Mouse (Mus musculus) thymus, adult 2 months (tissue): ENCODE data around the gene Tmed1. TPM values are rescaled to one million over a fixed set of nuclear protein-coding genes. Genes with fewer than 3 reads are reported as not detected.

ENCODE experiments used
- DNase-seq: peaks from one replicate; pipeline ENCODE4 v3.0.0; 2021
- H3K27ac ChIP-seq: fragments of 200-500 bp; 2 replicates; pipeline ENCODE4 v1.5.1; 2012; ENCODE audit warnings: low read length, control low read depth; ENCODE audit not compliant: control insufficient read depth, insufficient read depth
- H3K27me3 ChIP-seq: fragments of 200-500 bp; 2 replicates; pipeline ENCODE4 v1.6.1; 2012; ENCODE audit warnings: mild to moderate bottlenecking, low read length, moderate library complexity, mixed read lengths; ENCODE audit not compliant: control insufficient read depth, insufficient read depth
- H3K36me3 ChIP-seq: fragments of 200-500 bp; 2 replicates; pipeline ENCODE4 v1.6.1; 2012; ENCODE audit warnings: mild to moderate bottlenecking, low read length, moderate library complexity; ENCODE audit not compliant: control insufficient read depth, insufficient read depth
- H3K4me1 ChIP-seq: fragments of 200-500 bp; replicated peaks from 2 replicates; pipeline ENCODE4 v1.6.1; 2012; ENCODE audit warnings: low read length; ENCODE audit not compliant: control insufficient read depth, insufficient read depth
- H3K4me3 ChIP-seq: fragments of 200-500 bp; 2 replicates; pipeline ENCODE4 v1.5.1; 2012; ENCODE audit warnings: mild to moderate bottlenecking, low read length, control low read depth, moderate library complexity; ENCODE audit not compliant: control insufficient read depth, insufficient read depth
- CTCF ChIP-seq: fragments of 200-500 bp; IDR thresholded peaks from 2 replicates; pipeline ENCODE4 v1.5.1; 2012; ENCODE audit warnings: mild to moderate bottlenecking, control low read depth, low read length, moderate library complexity, borderline replicate concordance; ENCODE audit not compliant: control insufficient read depth, poor library complexity, insufficient read depth; ENCODE audit errors: extremely low read depth
- POLR2A ChIP-seq: fragments of 200-500 bp; IDR thresholded peaks from 2 replicates; pipeline ENCODE4 v1.6.1; 2012; ENCODE audit warnings: mild to moderate bottlenecking, low read length, control low read depth, moderate library complexity; ENCODE audit not compliant: control insufficient read depth, poor library complexity, insufficient read depth; ENCODE audit errors: extremely low read depth
- WGBS: fragments of 180-500 bp; shearing (Covaris S2); methylation state at CpG from one replicate; pipeline ENCODE4 v1.1.7; 2018; 5-methylcytosine and 5-hydroxymethylcytosine counted together
- polyA plus RNA-seq: library from polyadenylated mRNA; depleted of rRNA; stranded (reverse); fragments of >200 nt; gene quantifications from 2 replicates; pipeline ENCODE4 v1.2.3, GENCODE M21; 2012

Tmed1 gene
- polyA plus RNA-seq, 1 experiment = 17.0 TPM

DNA sequence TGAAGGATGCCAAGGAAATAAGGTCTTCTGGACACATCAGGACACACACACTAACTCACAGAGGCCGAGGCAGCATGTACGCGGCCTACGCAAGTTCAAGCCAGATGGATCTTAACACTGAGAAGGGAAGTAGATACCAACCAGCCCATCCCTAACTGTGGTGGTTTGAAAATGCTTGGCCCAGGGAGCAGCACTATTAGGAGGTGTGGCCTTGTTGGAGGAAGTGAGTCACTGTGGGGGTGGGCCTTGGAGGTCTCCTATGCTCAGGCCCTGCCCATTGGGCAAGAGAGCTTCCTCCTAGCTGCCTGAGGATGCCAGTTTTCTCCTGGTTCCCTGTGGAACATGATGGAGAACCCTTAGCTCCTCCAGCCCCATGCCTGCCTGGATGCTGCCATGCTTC, 3.4 kb upstream of the Tmed1 start:
- Histone ChIP-seq H3K4me1 (peaks cover 18% of the 10 kb centered on the region), H3K27me3 (no peaks in the 10 kb centered on the region), H3K4me3 (no peak overlapping the region), H3K27ac (no peak overlapping the region), H3K36me3 (no peaks in the 10 kb centered on the region)
- over 99% methylated on average over 4 of the region's 4 CpGs for WGBS
- DNase-seq = no peak
- TF ChIP-seq CTCF (no peak), POLR2A (no peak)

DNA sequence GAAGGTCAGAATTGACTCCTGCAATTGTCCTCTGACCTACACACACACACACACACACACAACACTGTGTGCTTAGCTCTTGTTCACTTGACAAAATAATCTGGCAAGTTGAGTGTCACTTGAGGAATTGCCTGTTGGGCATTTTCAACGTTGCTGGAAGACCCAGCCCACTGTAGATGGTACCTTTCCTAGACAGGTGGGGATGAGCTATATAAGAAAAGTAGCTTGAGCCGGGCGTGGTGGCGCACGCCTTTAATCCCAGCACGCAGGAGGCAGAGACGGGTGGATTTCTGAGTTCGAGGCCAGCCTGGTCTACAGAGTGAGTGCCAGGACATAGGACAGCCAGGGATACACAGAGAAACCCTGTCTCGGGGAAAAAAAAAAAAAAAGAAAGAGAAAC, 1.0 kb upstream of the Tmed1 start:
- 83% methylated on average over 9 of the region's 9 CpGs for WGBS
- Histone ChIP-seq H3K4me1 (peaks cover 18% of the 10 kb centered on the region), H3K4me3 (no peak overlapping the region), H3K27ac (no peak overlapping the region), H3K36me3 (peaks cover 3% of the 10 kb centered on the region), H3K27me3 (no peaks in the 10 kb centered on the region)
- no peak for DNase-seq
- TF ChIP-seq POLR2A (no peak), CTCF (no peak)

DNA sequence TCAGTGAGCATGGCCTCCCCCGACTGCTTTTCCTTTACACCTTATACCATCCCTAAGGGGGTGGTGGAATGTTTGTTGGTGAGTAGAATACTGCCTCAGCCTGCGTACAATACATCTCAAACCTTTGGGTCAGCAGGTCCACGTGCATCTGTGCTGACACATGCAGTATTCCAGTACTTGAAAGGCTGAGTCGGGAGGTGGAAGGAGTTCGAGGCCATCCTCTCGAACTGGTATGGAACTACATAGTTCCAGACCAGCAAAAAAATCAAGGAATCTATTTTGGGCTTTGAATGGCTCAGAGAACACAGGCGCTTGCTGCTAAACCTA, 600 bp upstream of the Tmed1 start:
- H3K4me1 ChIP-seq = peaks cover 18% of the 10 kb centered on the region
- TF ChIP-seq POLR2A (no peak), CTCF (no peak)
- DNase-seq = no peak
- H3K27me3 ChIP-seq = no peaks in the 10 kb centered on the region
- H3K27ac ChIP-seq = no peak overlapping the region
- H3K4me3 ChIP-seq = peak overlapping the region; percentile 71
- WGBS = 8% methylated on average over 7 of the region's 7 CpGs
- peaks cover 7% of the 10 kb centered on the region for H3K36me3 ChIP-seq

DNA sequence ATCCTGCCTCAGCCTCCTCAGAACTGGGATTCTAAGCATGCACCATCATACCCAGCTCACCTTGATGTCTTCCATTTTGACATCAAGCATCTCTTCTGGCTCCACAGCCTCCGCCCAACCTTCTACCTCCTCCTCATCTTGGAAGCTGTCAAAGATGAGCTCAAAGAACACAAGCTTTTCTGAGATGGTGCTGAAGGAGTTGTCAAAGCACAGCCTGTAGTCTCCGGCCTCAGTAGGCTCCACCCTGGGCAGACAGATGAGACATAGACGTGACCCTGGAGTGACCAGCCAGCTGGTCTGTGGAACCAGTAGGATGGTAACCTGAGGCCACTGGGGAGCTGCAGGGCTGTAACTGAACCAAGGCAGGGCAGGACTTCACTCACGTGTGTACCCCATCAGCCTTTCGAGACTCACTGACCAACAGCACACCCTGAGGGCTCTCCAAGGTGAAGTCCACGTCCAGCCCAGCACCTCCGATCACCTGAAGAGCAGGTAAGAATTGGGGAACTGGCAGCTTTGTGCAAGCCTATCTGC, 1.1 kb downstream of the Tmed1 start:
- 91% methylated on average over 7 of the region's 7 CpGs for WGBS
- Histone ChIP-seq H3K36me3 (peaks cover 24% of the 10 kb centered on the region), H3K27ac (no peak overlapping the region), H3K4me3 (no peak overlapping the region), H3K4me1 (peaks cover 18% of the 10 kb centered on the region), H3K27me3 (no peaks in the 10 kb centered on the region)
- TF ChIP-seq POLR2A (no peak), CTCF (no peak)
- no peak for DNase-seq

DNA sequence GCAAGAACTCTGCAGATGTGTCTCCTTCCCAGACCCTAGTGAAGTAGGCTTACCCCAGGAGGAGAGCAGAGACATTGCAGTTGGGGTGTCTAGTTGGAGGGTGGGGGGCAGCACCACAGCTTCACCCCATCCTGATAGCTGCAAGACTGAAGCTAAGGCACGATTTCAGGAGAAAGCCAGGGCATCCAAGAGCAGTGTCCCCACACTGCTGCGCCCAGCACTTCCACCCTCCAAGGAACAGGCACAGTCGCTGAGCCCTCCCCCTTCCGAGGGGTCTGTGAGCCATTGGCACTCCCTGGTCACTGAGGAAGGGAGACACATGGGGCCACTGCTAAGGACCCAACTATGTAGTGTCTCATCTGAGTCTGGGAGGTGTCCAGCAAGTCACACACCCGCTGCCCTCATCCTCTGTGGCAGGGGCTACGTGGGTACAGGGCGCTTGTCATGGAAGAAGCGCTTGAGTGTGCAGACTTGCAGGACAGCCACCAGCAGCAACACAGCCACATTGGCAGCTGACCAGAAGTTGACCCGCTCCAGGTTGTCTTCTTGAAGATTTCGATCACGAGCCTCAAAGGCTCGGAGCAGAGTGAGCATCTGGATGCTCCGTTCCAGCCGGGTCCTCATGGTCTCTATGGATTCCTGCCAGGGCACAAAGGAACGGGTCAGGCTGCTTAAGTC, 2.2 kb downstream of the Tmed1 start:
- no peak for DNase-seq
- no peak overlapping the region for H3K27ac ChIP-seq
- peaks cover 18% of the 10 kb centered on the region for H3K4me1 ChIP-seq
- WGBS = 96% methylated on average over 15 of the region's 15 CpGs
- no peak for TF ChIP-seq POLR2A
- TF ChIP-seq CTCF = no peak
- H3K4me3 ChIP-seq = no peak overlapping the region
- H3K27me3 ChIP-seq = no peaks in the 10 kb centered on the region
- peaks cover 35% of the 10 kb centered on the region for H3K36me3 ChIP-seq

DNA sequence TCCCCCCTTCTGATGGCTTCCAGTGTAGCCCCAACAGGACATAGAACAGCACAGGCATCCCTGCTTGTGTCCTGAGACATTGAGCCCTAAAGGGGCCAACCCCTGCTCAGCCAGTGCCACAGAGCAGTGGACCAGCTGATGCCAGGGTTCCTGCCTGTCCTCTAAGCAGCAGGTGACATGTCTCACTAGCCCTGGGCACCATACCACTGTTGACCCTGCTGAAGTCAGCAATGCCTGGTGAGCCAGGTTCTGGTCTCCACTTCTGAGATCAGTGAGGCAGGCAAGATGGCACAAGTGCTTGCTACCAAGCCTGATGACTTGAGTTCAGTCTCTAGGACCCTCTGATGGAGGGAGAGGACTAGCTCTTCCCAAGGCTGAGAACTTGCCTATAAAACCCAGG, 4.3 kb downstream of the Tmed1 start:
- H3K36me3 ChIP-seq = peaks cover 44% of the 10 kb centered on the region

DNA sequence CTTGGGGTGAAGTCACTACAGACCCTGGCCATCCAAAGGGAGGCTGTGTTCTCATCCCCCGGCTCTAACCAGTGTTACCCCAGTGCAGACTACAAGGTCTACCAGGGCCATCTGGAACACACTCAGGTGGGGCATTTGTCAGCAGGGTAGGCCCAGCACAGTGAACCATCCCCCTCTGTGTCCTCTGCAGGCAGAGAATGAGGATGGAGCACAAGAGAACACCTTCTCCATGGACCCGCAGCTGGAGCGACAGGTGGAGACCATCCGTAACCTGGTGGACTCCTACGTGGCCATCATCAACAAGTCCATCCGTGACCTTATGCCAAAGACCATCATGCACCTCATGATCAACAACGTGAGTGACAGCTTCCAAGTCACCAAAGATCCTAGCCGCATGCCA, 6.7 kb downstream of the Tmed1 start:
- TF ChIP-seq POLR2A = no peak
- no peak for TF ChIP-seq CTCF
- H3K27ac ChIP-seq = no peak overlapping the region
- no peak for DNase-seq
- no peaks in the 10 kb centered on the region for H3K27me3 ChIP-seq
- WGBS = 97% methylated on average over 8 of the region's 8 CpGs
- no peaks in the 10 kb centered on the region for H3K4me1 ChIP-seq
- H3K36me3 ChIP-seq = peaks cover 57% of the 10 kb centered on the region
- no peak overlapping the region for H3K4me3 ChIP-seq

More for the DNA sequence above, 4.3 kb downstream of the Tmed1 start:
- no peak for DNase-seq
- Histone ChIP-seq H3K27me3 (no peaks in the 10 kb centered on the region), H3K27ac (no peak overlapping the region), H3K4me1 (peaks cover 16% of the 10 kb centered on the region), H3K4me3 (no peak overlapping the region)
- TF ChIP-seq CTCF (no peak), POLR2A (no peak)
